Mouse (Mus musculus): Measurements from ENCODE around the gene Gm10318. TPM values are rescaled to one million over a fixed set of nuclear protein-coding genes. Genes with fewer than 3 reads are reported as not detected.

The Gm10318 gene
- polyA plus RNA-seq, 1 experiment = not detected

DNA sequence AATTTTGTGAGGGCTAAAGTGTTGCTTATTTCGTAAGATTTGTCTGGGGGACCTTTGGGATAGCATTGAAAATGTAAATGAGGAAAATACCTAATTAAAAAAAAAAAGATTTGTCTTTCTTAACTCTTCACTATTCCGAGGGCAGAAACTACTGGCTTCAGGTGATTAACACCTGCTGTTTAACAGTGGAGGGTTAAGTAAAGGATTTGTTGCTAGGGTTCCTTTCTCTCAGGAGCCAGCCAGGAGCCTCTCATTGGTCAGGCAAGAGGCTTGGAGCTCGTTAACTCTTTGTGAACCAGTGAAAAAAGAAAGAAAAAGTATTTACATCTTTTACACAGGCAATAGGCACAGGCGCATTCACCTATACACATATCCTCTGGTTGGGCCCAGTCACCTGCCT is 33.5 kb upstream of the Gm10318 start:
- Histone ChIP-seq H3K9me3 (replicated peaks; ENCODE audit: control insufficient read depth, insufficient read depth, low read length, poor library complexity, severe bottlenecking) (no peaks in the 10 kb centered on the region), H3K4me1 (ENCODE audit: control insufficient read depth, insufficient read depth, low read length) (no peaks in the 10 kb centered on the region), H3K4me3 (ENCODE audit: low read depth, low read length) (no peak overlapping the region), H3K27me3 (ENCODE audit: control insufficient read depth, insufficient read depth, low read length, poor library complexity, severe bottlenecking) (no peaks in the 10 kb centered on the region), H3K36me3 (ENCODE audit: control insufficient read depth, insufficient read depth, low read length, poor library complexity, severe bottlenecking) (no peaks in the 10 kb centered on the region), H3K9ac (ENCODE audit: low read depth, poor library complexity, severe bottlenecking) (no peak overlapping the region), H3K27ac (ENCODE audit: insufficient read depth, low read length) (no peak overlapping the region)
- TF ChIP-seq CTCF (IDR thresholded peaks at IDR 0.05; ENCODE audit: low read depth, low read length) = no peak
- no peak for TF ChIP-seq EP300 (IDR thresholded peaks at IDR 0.05; ENCODE audit: insufficient read depth, low read depth, low read length)
- no peak for TF ChIP-seq POLR2A (IDR thresholded peaks at IDR 0.05; ENCODE audit: insufficient read depth, low read length)

DNA sequence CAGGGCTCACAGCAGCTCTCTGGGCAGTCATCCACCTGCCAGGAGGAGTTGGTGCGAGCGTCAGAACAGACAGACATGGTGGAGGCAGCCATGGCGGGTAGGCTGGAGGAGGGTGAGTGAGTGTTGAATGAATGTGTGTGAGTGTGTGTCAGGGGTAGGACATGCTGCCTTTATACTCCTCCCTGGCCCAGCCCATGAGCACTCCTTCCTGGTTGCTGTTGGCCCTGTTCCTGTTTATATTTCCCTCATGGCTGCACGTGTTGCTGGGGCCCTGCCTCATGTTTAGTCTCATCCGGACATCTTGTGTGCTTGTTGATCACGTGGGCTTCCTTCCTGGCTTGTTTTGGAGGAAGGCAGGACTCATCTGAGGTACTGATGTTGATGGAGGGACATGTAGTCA is 25.7 kb upstream of the Gm10318 start, which contains the start of gene Krtap10-4:
Gene Krtap10-4, minus strand, starts transcription at position 145 of the 400 bp plus-strand sequence.
- H3K27me3 ChIP-seq (ENCODE audit: control insufficient read depth, insufficient read depth, low read length, poor library complexity, severe bottlenecking) = no peaks in the 10 kb centered on the region
- no peak within 1 kb of the TSS for H3K27ac ChIP-seq (ENCODE audit: insufficient read depth, low read length)
- TF ChIP-seq EP300 (IDR thresholded peaks at IDR 0.05; ENCODE audit: insufficient read depth, low read depth, low read length) = no peak
- no peak for TF ChIP-seq CTCF (IDR thresholded peaks at IDR 0.05; ENCODE audit: low read depth, low read length)
- TF ChIP-seq POLR2A (IDR thresholded peaks at IDR 0.05; ENCODE audit: insufficient read depth, low read length) = no peak
- no peak within 1 kb of the TSS for H3K9ac ChIP-seq (ENCODE audit: low read depth, poor library complexity, severe bottlenecking)
- H3K9me3 ChIP-seq (replicated peaks; ENCODE audit: control insufficient read depth, insufficient read depth, low read length, poor library complexity, severe bottlenecking) = no peaks in the 10 kb centered on the region
- H3K4me3 ChIP-seq (ENCODE audit: low read depth, low read length) = no peak within 1 kb of the TSS
- H3K4me1 ChIP-seq (ENCODE audit: control insufficient read depth, insufficient read depth, low read length) = no peaks in the 10 kb centered on the region
- no peaks in the 10 kb centered on the region for H3K36me3 ChIP-seq (ENCODE audit: control insufficient read depth, insufficient read depth, low read length, poor library complexity, severe bottlenecking)

DNA sequence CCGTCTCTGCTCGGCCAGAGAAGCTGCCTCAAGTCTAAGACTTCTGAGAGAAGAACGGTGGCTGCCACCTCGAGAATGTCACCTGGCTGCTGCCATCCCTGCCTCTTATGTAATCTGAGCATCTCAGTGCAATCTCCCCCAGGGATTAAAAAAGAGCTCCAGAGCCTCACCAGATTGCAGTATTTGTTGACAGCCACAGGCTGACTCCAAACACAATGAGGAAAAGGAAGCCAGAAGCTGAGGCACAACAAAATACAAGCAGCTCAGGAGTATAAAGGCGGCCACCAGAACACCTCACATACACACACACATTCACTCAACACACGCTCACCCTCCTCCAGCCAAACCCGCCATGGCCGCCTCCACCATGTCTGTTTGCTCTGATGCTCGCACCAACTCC is 17.0 kb upstream of the Gm10318 start, which contains the start of gene Krtap10-10:
Gene Krtap10-10, plus strand, starts transcription at position 301 of the 400 bp plus-strand sequence.
- Histone ChIP-seq H3K27ac (ENCODE audit: insufficient read depth, low read length) (no peak within 1 kb of the TSS), H3K4me1 (ENCODE audit: control insufficient read depth, insufficient read depth, low read length) (no peaks in the 10 kb centered on the region), H3K9me3 (replicated peaks; ENCODE audit: control insufficient read depth, insufficient read depth, low read length, poor library complexity, severe bottlenecking) (no peaks in the 10 kb centered on the region), H3K27me3 (ENCODE audit: control insufficient read depth, insufficient read depth, low read length, poor library complexity, severe bottlenecking) (no peaks in the 10 kb centered on the region), H3K9ac (ENCODE audit: low read depth, poor library complexity, severe bottlenecking) (no peak within 1 kb of the TSS), H3K4me3 (ENCODE audit: low read depth, low read length) (peak within 1 kb of the TSS; percentile 43), H3K36me3 (ENCODE audit: control insufficient read depth, insufficient read depth, low read length, poor library complexity, severe bottlenecking) (no peaks in the 10 kb centered on the region)
- TF ChIP-seq EP300 (IDR thresholded peaks at IDR 0.05; ENCODE audit: insufficient read depth, low read depth, low read length) = no peak

DNA sequence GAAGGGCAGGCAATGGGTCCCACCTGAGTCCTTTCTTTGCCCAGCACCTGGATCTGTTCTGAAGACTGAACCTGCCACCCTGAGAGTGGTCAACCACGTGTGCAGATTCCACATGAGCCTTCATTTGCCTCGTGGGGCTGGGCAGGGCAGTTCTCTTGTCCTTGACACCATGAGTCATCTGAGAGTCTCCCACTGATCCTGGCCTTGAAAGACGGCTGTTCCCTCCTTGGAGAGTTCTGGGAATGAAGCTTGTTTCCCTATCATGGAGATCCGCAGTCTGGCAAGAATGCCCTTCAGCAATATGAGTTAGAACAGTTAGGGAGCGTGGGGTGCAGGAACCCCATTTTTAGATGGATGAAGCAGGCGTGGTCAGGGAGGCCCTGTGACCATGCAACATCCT is 13.7 kb upstream of the Gm10318 start:
- Histone ChIP-seq H3K4me3 (ENCODE audit: low read depth, low read length) (no peak overlapping the region), H3K36me3 (ENCODE audit: control insufficient read depth, insufficient read depth, low read length, poor library complexity, severe bottlenecking) (no peaks in the 10 kb centered on the region), H3K9ac (ENCODE audit: low read depth, poor library complexity, severe bottlenecking) (no peak overlapping the region), H3K9me3 (replicated peaks; ENCODE audit: control insufficient read depth, insufficient read depth, low read length, poor library complexity, severe bottlenecking) (no peaks in the 10 kb centered on the region), H3K4me1 (ENCODE audit: control insufficient read depth, insufficient read depth, low read length) (no peaks in the 10 kb centered on the region), H3K27me3 (ENCODE audit: control insufficient read depth, insufficient read depth, low read length, poor library complexity, severe bottlenecking) (no peaks in the 10 kb centered on the region), H3K27ac (ENCODE audit: insufficient read depth, low read length) (no peak overlapping the region)
- TF ChIP-seq CTCF (IDR thresholded peaks at IDR 0.05; ENCODE audit: low read depth, low read length) = no peak
- no peak for TF ChIP-seq POLR2A (IDR thresholded peaks at IDR 0.05; ENCODE audit: insufficient read depth, low read length)
- no peak for TF ChIP-seq EP300 (IDR thresholded peaks at IDR 0.05; ENCODE audit: insufficient read depth, low read depth, low read length)

DNA sequence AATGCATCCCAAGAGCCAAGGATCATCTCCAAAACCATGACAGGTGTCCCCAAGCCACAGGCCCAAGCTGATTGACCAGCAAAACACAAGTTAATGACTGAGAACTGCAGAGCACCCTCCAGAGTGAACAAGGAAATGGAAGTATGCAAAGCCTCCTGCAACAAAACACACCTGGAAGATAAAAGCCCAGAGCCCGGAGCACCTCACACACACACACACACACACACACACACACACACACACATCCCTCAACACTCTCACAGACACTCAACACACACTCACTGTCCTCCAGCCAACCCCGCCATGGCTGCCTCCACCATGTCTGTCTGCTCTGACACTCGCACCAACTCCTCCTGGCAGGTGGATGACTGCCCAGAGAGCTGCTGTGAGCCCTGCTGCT is 6.2 kb upstream of the Gm10318 start, which contains the start of gene Gm36176:
Gene Gm36176, plus strand, starts transcription at position 301 of the 400 bp plus-strand sequence.
- no peak for TF ChIP-seq CTCF (IDR thresholded peaks at IDR 0.05; ENCODE audit: low read depth, low read length)
- TF ChIP-seq EP300 (IDR thresholded peaks at IDR 0.05; ENCODE audit: insufficient read depth, low read depth, low read length) = no peak
- TF ChIP-seq POLR2A (IDR thresholded peaks at IDR 0.05; ENCODE audit: insufficient read depth, low read length) = no peak
- no peaks in the 10 kb centered on the region for H3K4me1 ChIP-seq (ENCODE audit: control insufficient read depth, insufficient read depth, low read length)
- no peak within 1 kb of the TSS for H3K4me3 ChIP-seq (ENCODE audit: low read depth, low read length)
- no peak within 1 kb of the TSS for H3K9ac ChIP-seq (ENCODE audit: low read depth, poor library complexity, severe bottlenecking)
- no peak within 1 kb of the TSS for H3K27ac ChIP-seq (ENCODE audit: insufficient read depth, low read length)
- no peaks in the 10 kb centered on the region for H3K27me3 ChIP-seq (ENCODE audit: control insufficient read depth, insufficient read depth, low read length, poor library complexity, severe bottlenecking)
- H3K9me3 ChIP-seq (replicated peaks; ENCODE audit: control insufficient read depth, insufficient read depth, low read length, poor library complexity, severe bottlenecking) = no peaks in the 10 kb centered on the region
- H3K36me3 ChIP-seq (ENCODE audit: control insufficient read depth, insufficient read depth, low read length, poor library complexity, severe bottlenecking) = no peaks in the 10 kb centered on the region

DNA sequence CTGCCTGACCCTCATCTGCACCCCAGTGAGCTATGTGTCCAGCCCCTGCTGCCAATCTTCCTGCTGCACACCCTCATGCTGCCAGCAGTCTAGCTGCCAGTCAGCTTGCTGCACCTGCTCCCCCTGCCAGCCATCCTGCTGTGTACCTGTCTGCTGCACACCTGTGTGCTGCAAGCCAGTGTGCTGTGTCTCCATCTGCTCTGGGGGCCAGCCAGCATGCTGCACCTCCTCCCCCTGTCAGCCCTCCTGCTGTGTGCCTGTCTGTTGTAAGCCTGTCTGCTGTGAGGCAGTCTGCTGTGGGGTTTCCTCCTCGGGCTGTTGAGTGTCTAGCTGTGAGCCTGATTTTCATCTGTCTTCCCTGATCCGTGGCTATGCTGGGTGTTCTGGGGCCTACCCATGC is 5.7 kb upstream of the Gm10318 start:
- Histone ChIP-seq H3K27me3 (ENCODE audit: control insufficient read depth, insufficient read depth, low read length, poor library complexity, severe bottlenecking) (no peaks in the 10 kb centered on the region), H3K4me3 (ENCODE audit: low read depth, low read length) (no peak overlapping the region), H3K4me1 (ENCODE audit: control insufficient read depth, insufficient read depth, low read length) (no peaks in the 10 kb centered on the region), H3K36me3 (ENCODE audit: control insufficient read depth, insufficient read depth, low read length, poor library complexity, severe bottlenecking) (no peaks in the 10 kb centered on the region), H3K27ac (ENCODE audit: insufficient read depth, low read length) (no peak overlapping the region), H3K9ac (ENCODE audit: low read depth, poor library complexity, severe bottlenecking) (no peak overlapping the region), H3K9me3 (replicated peaks; ENCODE audit: control insufficient read depth, insufficient read depth, low read length, poor library complexity, severe bottlenecking) (no peaks in the 10 kb centered on the region)
- TF ChIP-seq CTCF (IDR thresholded peaks at IDR 0.05; ENCODE audit: low read depth, low read length) (no peak), POLR2A (IDR thresholded peaks at IDR 0.05; ENCODE audit: insufficient read depth, low read length) (no peak), EP300 (IDR thresholded peaks at IDR 0.05; ENCODE audit: insufficient read depth, low read depth, low read length) (no peak)

Measured in ES-Bruce4 (cell line).